Mouse (Mus musculus) right cerebral cortex, postnatal 25 days (tissue): ENCODE results near the gene Rhox3e.
"Not testable (repeated sequence)": the region's sequence is repeated elsewhere in the genome, so short reads cannot be mapped to it uniquely, and the experiment has no call there.

Experiments
- DNase-seq: peaks from one replicate; pipeline ENCODE4 v3.0.0; 2022

Rhox3e gene

GRCm38 (mm10) chrX:37541719-37542118, at the start of gene Rhox3e:
Gene Rhox3e (plus strand): TSS chrX:37542019.
- DNase-seq: not testable (repeated sequence)

GRCm38 (mm10) chrX:37514059-37514458, 27.8 kb upstream of the Rhox3e start, which contains the start of gene Rhox4d:
Gene Rhox4d (plus strand): TSS chrX:37514359.
- DNase-seq: not testable (repeated sequence)

DNA sequence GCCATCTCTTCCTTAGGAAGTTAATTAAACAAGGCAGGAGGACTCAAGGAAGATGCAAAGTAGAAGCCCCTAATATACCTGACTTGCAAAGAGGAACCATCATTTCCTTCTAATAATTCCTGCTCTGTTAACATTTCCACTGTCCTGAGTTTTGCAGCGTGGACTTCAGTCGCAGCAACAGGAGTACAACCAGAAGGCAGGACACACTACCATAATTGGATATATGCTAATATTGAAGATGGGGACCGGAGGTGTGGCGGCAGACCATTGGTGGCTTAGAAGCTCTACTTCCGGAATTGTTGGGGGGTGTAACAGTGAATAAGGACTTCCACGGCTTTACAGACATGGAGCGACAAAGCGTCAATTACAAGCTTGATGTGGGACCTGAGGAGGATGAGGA, 11.7 kb upstream of the Rhox3e start, which contains the start of gene Rhox2e:
TSS of gene Rhox2e (plus strand) at position 301 of the 400 bp plus-strand sequence.
- DNase-seq: not testable (repeated sequence)

DNA sequence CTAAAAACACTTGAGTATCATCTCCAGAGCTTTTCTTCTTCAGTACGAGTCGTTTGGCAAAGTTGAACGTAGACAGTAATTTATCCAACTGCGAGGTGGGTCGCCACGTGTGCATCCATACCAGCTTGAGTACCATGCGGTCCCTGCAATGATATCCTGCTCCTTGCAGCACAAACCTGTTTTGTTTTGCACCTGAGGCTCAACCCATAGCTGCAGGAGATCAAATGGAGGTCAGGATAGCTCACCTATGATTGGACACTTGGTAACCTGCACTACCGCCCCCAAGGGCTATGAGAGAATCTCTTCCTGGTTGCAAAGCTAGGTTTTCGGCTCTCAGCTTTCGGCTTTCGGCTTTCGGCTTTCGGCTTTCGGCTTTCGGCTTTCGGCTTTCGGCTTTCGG, 15.3 kb downstream of the Rhox3e start, which contains the start of gene Rhox4e:
TSS of gene Rhox4e (plus strand) at position 301 of the 400 bp plus-strand sequence.
- DNase-seq: not testable (repeated sequence)

DNA sequence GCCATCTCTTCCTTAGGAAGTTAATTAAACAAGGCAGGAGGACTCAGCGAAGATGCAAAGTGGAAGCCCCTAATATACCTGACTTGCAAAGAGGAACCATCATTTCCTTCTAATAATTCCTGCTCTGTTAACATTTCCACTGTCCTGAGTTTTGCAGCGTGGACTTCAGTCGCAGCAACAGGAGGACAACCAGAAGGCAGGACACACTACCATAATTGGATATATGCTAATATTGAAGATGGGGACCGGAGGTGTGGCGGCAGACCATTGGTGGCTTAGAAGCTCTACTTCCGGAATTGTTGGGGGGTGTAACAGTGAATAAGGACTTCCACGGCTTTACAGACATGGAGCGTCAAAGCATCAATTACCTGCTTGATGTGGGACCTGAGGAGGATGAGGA, 29.3 kb downstream of the Rhox3e start, which contains the start of gene Rhox2f:
TSS of gene Rhox2f (plus strand) at position 301 of the 400 bp plus-strand sequence.
- not testable (repeated sequence) for DNase-seq

GRCm38 (mm10) chrX:37572638-37573037, 30.8 kb downstream of the Rhox3e start:
- not testable (repeated sequence) for DNase-seq

GRCm38 (mm10) chrX:37580692-37581091, 38.9 kb downstream of the Rhox3e start, which contains the start of gene Rhox3f:
Gene Rhox3f (plus strand): TSS chrX:37580992.
- not testable (repeated sequence) for DNase-seq
